Mouse (Mus musculus): ENCODE measurements around the gene Dnah5. TPM values are rescaled to one million over a fixed set of nuclear protein-coding genes. Genes with fewer than 3 reads are reported as not detected.
A peak's percentile ranks its signal among the peaks of the same experiment; 100 is the strongest.

Gene Dnah5
- polyA plus RNA-seq (2012; rRNA removed) = 0.20 and 0.36 TPM in 2 replicates

DNA sequence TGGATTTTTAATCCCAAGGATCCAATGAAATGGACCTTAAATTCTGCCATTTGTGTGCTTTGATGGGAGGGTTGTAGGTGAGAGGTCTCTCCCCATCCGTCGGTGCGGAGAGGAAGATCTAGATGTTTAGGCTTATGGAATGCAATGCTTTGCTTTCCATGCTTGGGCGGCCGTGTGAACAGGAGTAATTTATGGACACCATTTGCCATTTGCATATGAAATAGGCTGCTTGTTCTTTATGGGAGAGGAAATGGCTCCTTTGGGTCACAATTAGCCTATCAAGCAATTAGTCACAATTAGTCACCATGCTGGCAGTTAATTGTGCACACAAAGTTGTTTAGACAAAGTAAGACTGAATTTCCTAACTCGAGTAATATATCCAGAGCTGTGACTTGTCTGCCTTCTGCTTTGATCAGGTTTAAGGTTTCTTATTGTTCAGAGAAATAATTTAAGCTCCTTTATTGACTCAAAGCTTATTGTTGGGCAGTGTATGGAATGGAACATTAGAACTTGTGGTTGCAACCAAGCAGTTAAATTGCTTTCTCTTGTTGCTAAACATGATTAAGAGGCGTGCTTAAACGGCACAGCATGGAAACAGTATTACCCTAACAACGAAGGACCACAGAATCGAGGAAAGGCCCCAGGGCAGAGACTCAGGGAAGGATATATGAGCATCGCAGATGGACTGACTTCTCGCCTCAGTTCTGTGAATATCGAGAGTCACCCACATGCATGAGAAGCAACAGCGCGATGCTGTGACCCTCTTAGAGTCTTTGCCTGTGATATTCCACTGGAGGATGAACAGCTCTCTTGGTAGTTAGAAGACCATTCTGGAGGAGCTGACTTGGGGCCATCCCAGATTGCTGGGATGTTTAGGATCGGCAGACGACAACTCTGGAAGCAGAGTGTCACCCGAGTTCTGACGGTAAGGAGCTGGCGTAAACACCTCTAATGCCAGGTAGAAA is at the start of gene Dnah5:
TSS of gene Dnah5 (plus strand) at position 642 of the 965 bp plus-strand sequence.
- peak; percentile 83 for DNase-seq (ENCODE audit: low read depth)
- no peak for TF ChIP-seq POLR2A (IDR thresholded peaks at IDR 0.05; ENCODE audit: borderline replicate concordance, extremely low read depth, insufficient read depth, insufficient read length, poor library complexity, severe bottlenecking)
- TF ChIP-seq CTCF (IDR thresholded peaks at IDR 0.05; ENCODE audit: borderline replicate concordance, extremely low read depth, insufficient read depth, insufficient read length) = no peak

DNA sequence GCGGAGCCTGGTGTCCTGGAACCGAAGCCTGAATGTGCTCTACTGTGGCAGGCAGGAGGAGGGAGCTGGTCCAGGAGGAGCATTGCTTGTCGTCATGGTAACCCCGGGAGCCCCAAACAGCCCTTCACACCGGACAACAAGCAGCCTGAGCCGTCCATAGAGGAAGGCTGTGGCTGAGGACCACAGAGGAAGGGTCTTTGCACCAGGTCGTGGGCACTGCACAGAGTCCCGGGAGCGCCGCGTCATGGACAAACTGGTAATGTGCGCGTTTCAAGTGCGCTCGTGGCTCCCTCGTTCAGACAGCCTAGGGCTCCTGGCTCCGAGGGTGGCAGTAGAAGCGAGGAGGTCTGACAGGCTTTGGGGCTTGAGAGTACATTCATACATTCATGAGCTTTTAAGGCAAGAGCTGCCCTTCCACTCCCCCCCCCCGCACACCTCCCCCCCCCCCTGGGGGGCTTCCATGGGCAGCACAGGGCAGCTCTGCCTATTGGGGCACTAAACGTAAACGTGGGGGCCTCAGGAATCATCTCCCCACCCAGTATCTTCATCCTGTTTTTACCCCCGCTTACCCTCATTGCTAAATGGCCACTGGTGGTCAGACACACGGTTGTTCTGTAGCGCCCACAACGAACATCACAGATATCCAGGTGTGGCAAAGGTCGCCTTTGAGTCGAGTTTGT is 48.6 kb upstream of the Dnah5 start:
- DNase-seq (ENCODE audit: low read depth) = peak; percentile 88
- TF ChIP-seq CTCF (IDR thresholded peaks at IDR 0.05; ENCODE audit: borderline replicate concordance, extremely low read depth, insufficient read depth, insufficient read length) (peak; percentile 37; the same call in 1 of the 2 replicates), POLR2A (IDR thresholded peaks at IDR 0.05; ENCODE audit: borderline replicate concordance, extremely low read depth, insufficient read depth, insufficient read length, poor library complexity, severe bottlenecking) (no peak)

DNA sequence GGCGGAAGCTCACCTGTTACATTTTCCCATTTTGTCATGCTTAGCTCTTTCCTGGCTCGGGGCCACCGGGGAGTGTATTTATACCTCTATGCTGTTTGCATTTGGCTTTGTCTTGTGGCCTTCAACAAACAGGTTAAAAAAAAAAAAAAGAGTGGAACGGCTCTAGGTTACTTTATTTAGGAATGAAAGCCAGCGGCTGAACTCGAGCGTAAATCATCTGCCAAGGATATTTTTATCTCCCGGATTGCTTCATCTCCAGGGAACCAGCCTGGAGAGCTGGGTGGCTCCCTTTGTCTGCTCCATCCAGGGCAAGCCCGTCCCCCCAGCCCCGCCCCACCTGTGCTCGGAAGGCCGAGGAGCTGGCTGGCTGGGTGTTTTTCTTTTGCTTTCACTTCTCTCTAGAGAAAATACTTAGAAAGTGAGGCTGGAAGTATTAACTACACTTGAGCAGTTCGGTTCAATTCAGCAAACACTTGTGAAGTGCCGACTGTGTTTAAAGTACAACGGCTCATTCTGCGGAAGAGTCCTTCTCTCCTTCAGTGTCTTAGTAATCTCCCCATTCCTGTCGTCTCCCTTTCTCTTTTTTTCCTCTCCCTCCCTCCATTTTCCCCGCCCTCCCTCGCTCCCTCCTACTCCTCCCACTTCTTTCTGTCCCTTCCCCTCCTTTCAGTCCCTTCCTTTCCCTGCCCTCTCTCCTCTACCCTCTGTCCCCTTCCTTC is 44.6 kb upstream of the Dnah5 start:
- DNase-seq (ENCODE audit: low read depth) = peak; percentile 69
- TF ChIP-seq POLR2A (IDR thresholded peaks at IDR 0.05; ENCODE audit: borderline replicate concordance, extremely low read depth, insufficient read depth, insufficient read length, poor library complexity, severe bottlenecking) = no peak
- TF ChIP-seq CTCF (IDR thresholded peaks at IDR 0.05; ENCODE audit: borderline replicate concordance, extremely low read depth, insufficient read depth, insufficient read length) = no peak

DNA sequence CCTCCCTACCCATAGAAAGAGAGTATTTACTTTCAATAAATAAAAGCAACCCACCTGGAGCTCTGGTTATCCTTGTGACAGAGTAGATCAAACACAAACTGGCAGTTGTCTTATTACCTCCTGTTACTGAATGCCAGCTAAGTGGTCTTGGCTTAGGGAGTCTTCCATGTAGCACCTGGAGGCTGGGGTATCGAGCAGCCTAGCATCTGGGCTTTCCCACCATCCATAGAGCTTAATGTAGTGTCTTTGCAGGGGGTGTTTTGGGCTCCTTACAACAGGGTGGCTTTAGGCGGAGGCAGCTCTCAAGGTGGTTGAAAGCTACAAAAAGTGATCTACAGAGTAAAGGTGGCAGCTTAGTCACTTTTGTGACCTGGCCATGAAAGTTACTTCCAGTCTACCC is 41.3 kb upstream of the Dnah5 start:
- TF ChIP-seq POLR2A (IDR thresholded peaks at IDR 0.05; ENCODE audit: borderline replicate concordance, extremely low read depth, insufficient read depth, insufficient read length, poor library complexity, severe bottlenecking) = no peak
- no peak for TF ChIP-seq CTCF (IDR thresholded peaks at IDR 0.05; ENCODE audit: borderline replicate concordance, extremely low read depth, insufficient read depth, insufficient read length)
- DNase-seq (ENCODE audit: low read depth) = no peak

DNA sequence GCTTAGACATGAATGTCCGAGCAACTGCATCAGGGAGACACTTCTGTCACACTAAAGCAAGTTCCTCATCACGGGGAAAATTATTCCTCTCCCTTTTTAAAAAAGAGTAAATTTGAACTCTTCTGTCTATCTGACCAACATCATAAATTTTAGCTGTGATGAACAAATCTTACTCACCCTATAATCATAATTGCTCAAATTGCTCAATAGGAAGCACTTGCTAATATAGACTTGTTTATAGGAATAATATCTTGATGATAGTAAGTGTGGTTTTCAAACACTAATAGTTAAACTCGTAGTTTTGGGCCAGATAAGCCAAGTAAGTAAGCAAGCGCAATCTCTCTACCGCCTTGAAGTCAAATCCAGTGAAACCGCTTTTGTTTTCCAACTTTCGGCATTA is 38.3 kb upstream of the Dnah5 start:
- no peak for DNase-seq (ENCODE audit: low read depth)
- no peak for TF ChIP-seq POLR2A (IDR thresholded peaks at IDR 0.05; ENCODE audit: borderline replicate concordance, extremely low read depth, insufficient read depth, insufficient read length, poor library complexity, severe bottlenecking)
- no peak for TF ChIP-seq CTCF (IDR thresholded peaks at IDR 0.05; ENCODE audit: borderline replicate concordance, extremely low read depth, insufficient read depth, insufficient read length)

DNA sequence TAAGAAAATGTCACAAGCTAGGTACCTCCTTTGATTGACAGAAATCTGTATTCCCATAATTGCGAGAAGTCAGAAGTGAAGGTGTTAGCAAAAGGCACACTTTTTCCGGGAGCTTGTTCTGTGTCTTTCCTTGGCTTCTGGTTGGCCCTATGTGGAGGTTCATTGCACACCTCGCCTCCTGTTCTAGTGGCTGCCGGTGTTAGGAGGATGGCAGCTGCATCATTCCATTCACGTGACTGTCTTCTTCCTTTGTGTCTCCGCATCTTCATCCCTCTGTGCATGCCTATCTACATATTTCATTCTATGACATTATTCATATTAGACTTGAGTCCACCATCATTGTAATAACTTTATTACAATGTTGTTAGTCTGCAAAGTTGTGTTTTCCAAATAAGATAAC is 37.5 kb upstream of the Dnah5 start:
- DNase-seq (ENCODE audit: low read depth) = no peak
- TF ChIP-seq POLR2A (IDR thresholded peaks at IDR 0.05; ENCODE audit: borderline replicate concordance, extremely low read depth, insufficient read depth, insufficient read length, poor library complexity, severe bottlenecking) (no peak), CTCF (IDR thresholded peaks at IDR 0.05; ENCODE audit: borderline replicate concordance, extremely low read depth, insufficient read depth, insufficient read length) (no peak)

DNA sequence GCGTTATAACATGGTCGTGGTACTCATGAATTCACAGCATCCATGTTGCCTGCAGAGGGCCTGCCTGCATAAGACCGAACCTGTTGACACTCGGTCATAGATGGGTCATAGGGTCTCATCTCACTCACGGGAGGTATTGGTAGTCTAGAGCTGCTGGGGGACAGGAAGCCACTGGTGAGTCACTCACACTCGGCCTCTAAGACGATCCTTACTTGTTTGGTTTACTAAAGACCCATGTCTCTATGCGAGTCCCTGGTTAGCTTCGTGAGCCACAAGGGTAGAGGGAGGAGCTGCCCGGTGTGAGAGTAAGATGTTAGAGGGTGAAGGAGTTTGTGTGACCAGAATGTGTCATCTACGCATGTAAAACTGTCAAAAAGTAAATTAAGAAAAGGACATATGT is 24.6 kb upstream of the Dnah5 start:
- TF ChIP-seq CTCF (IDR thresholded peaks at IDR 0.05; ENCODE audit: borderline replicate concordance, extremely low read depth, insufficient read depth, insufficient read length) (no peak), POLR2A (IDR thresholded peaks at IDR 0.05; ENCODE audit: borderline replicate concordance, extremely low read depth, insufficient read depth, insufficient read length, poor library complexity, severe bottlenecking) (no peak)
- DNase-seq (ENCODE audit: low read depth) = no peak

DNA sequence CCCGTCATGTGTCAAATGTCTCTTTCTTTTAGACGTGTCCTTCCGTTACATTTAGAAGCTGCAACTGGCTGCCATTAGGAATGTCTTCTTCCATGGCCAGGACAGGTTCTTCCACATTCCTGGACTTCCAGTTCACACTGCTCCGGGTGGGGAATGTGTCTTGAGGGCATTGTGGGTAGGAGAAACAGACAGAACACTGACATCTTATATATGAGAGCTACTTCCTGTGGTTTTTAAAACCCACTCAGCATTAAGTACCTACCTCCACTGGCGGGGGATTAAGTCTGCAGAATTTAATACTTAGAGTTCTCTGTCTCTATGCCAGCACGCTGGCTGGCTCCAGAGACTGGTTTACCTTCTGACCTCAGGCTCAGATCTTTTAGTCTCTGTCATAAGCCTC is 24.0 kb upstream of the Dnah5 start:
- no peak for TF ChIP-seq CTCF (IDR thresholded peaks at IDR 0.05; ENCODE audit: borderline replicate concordance, extremely low read depth, insufficient read depth, insufficient read length)
- no peak for TF ChIP-seq POLR2A (IDR thresholded peaks at IDR 0.05; ENCODE audit: borderline replicate concordance, extremely low read depth, insufficient read depth, insufficient read length, poor library complexity, severe bottlenecking)
- no peak for DNase-seq (ENCODE audit: low read depth)

DNA sequence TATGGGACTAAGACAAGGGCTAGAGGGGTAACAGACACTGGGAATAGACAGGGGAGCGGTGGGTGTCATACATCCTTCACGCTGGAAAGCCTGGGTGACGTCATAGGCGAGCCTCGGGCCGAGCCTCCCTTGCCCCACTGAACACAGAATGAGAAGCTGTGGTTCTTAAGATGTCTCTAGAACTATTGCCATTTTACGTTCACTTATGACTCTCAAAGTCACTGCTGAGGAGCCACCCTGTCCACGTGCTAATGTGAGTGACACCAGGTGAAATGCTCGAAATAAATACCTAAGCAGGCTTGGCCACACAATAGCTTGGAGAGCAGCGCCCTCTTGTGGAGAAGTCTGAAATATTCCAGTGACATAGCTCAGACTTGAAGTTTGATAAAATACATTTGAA is 21.7 kb upstream of the Dnah5 start:
- peak; percentile 89 for DNase-seq (ENCODE audit: low read depth)
- TF ChIP-seq CTCF (IDR thresholded peaks at IDR 0.05; ENCODE audit: borderline replicate concordance, extremely low read depth, insufficient read depth, insufficient read length) = peak; percentile 77; the same call in 1 of the 2 replicates
- no peak for TF ChIP-seq POLR2A (IDR thresholded peaks at IDR 0.05; ENCODE audit: borderline replicate concordance, extremely low read depth, insufficient read depth, insufficient read length, poor library complexity, severe bottlenecking)

DNA sequence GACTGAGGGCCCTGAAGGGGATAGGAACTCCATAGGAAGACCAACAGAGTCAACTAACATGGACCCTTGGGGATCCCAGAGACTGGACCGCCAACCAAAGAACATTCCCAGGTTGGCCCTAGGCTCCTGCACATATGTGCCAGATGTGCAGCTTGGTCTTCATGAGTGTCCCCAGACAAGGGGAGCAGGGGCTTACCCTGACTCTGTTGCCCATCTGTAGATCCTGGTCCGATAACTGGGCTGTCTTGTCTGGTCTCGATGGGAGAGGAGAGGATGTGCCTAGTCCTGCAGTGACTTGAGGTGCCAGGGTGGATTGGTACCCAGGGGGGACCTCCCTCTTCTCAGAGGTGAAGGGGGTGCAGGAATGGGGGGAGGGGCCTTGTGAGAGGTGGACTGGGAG is 21.0 kb upstream of the Dnah5 start:
- no peak for DNase-seq (ENCODE audit: low read depth)
- TF ChIP-seq POLR2A (IDR thresholded peaks at IDR 0.05; ENCODE audit: borderline replicate concordance, extremely low read depth, insufficient read depth, insufficient read length, poor library complexity, severe bottlenecking) (no peak), CTCF (IDR thresholded peaks at IDR 0.05; ENCODE audit: borderline replicate concordance, extremely low read depth, insufficient read depth, insufficient read length) (no peak)

All from brain, embryonic 14.5 days (tissue).